In the genomic region with DNA sequence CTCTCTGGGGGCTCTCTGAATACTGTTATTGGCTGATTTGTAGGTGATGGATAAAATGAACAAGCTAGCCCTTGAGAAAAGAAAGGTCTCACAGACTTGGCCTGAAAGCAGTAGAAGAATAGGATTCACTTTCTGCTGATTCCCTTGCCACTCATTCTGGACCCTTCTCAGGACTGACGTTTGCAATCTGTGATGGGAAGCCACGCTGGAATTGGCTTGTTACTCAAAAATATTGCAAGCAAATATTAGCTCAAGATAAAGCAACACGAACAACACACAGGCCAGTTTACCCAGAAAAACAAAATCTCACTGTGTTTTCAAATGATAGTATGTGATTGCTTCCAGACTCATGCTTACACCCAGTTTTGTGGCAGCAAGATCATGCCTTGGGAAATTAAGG, we compare ENCODE assay signal across 18 mouse cellular contexts.
A peak's percentile ranks its signal among the peaks of the same experiment; 100 is the strongest.
DNase-seq lines count a peak whose midpoint lies in the region; ATAC-seq and TF ChIP-seq lines count a peak whose summit lies in the region.
"Had no signal": no experiment of that assay in that cellular context is flagged by ENCODE, and none has a peak within 500 bp of the region (broad histone marks: within the 10 kb centered on the region; RNA-seq: fewer than 3 reads in every experiment).

No protein-coding gene starts in this region.

- TF ChIP-seq CTCF in gastrocnemius, adult 2 months (IDR thresholded peaks at IDR 0.05) = no peak
- no peak for TF ChIP-seq CTCF in layer of hippocampus, adult 2 months (conservative IDR thresholded peaks at IDR 0.05)

- H3K4me1 ChIP-seq in forebrain, embryonic 15.5 days = peaks cover 13% of the 10 kb centered on the region
- H3K4me1 ChIP-seq in forebrain, embryonic 14.5 days (ENCODE audit: control insufficient read depth, insufficient read depth, low read length) = no peaks in the 10 kb centered on the region
- H3K4me1 ChIP-seq: hindbrain, embryonic 15.5 days had no signal

- intact Hi-C loops in gastrocnemius, adult 2 months (cut with DNase I) = no loop called here
- intact Hi-C loops in gastrocnemius, postnatal 14 days (cut with DNase I; ENCODE audit: low total_unique reads) = no loop called here

- H3K9me3 ChIP-seq in forebrain, embryonic 15.5 days = no peaks in the 10 kb centered on the region
- H3K9me3 ChIP-seq in forebrain, embryonic 14.5 days (replicated peaks; ENCODE audit: control insufficient read depth, low read length) = no peaks in the 10 kb centered on the region
- H3K9me3 ChIP-seq: embryonic facial prominence, embryonic 12.5 days; heart, embryonic 13.5 days; hindbrain, embryonic 15.5 days had no signal

- ATAC-seq in forebrain, embryonic 15.5 days (replicated peaks) = no peak
- no peak for ATAC-seq in forebrain, embryonic 14.5 days
- ATAC-seq: CD4-positive, CD25-positive, alpha-beta regulatory T cell, adult 4 months; intestine, embryonic 16.5 days had no signal

- 65% methylated on average over 3 of the region's 3 CpGs for WGBS in forebrain, embryonic 15.5 days
- 83% methylated on average over 3 of the region's 3 CpGs for WGBS in forebrain, embryonic 14.5 days

- H3K4me2 ChIP-seq in forebrain, embryonic 15.5 days (replicated peaks) = no peak overlapping the region
- no peak overlapping the region for H3K4me2 ChIP-seq in forebrain, embryonic 14.5 days (ENCODE audit: low read length)
- H3K4me2 ChIP-seq: embryonic facial prominence, embryonic 12.5 days; heart, embryonic 13.5 days; hindbrain, embryonic 15.5 days had no signal

- DNase-seq in forebrain, embryonic 14.5 days (ENCODE audit: low spot score) = no peak
- peak; percentile 55 for DNase-seq in gastrocnemius, adult 2 months
- no peak for DNase-seq in gastrocnemius, postnatal 14 days
- DNase-seq in layer of hippocampus, adult 2 months (ENCODE audit: low spot score in 2 of 2) = no peak
- no peak for DNase-seq in layer of hippocampus, adult 18-20 months (ENCODE audit: low spot score in 2 of 2)
- DNase-seq in urinary bladder, postnatal 36 days (ENCODE audit: low spot score in 2 of 2) = no peak
- DNase-seq: adrenal gland, postnatal 10 days; B cell, adult 2 months; cerebellum, adult 11 months; cerebellum, adult 8-10 months; embryo, embryonic 11 days had no signal

- H3K27ac ChIP-seq in forebrain, embryonic 15.5 days (replicated peaks) = peak overlapping the region; percentile 50
- no peak overlapping the region for H3K27ac ChIP-seq in forebrain, embryonic 14.5 days (ENCODE audit: low read depth, low read length)
- H3K27ac ChIP-seq in gastrocnemius, adult 2 months = peak overlapping the region; percentile 16; the same call in 1 of the 2 replicates
- H3K27ac ChIP-seq in layer of hippocampus, adult 2 months = 0 out of 2 replicates have a peak overlapping the region, but pooled peaks have one; percentile 1
- H3K27ac ChIP-seq: embryonic facial prominence, embryonic 12.5 days; heart, embryonic 13.5 days; hindbrain, embryonic 15.5 days had no signal

- H3K4me3 ChIP-seq in forebrain, embryonic 15.5 days = no peak overlapping the region
- no peak overlapping the region for H3K4me3 ChIP-seq in forebrain, embryonic 14.5 days (ENCODE audit: low read depth, low read length)
- no peak overlapping the region for H3K4me3 ChIP-seq in gastrocnemius, adult 2 months
- H3K4me3 ChIP-seq in layer of hippocampus, adult 2 months = no peak overlapping the region
- H3K4me3 ChIP-seq: embryonic facial prominence, embryonic 12.5 days; heart, embryonic 13.5 days; hindbrain, embryonic 15.5 days had no signal

- no peak overlapping the region for H3K9ac ChIP-seq in forebrain, embryonic 15.5 days (replicated peaks)
- no peak overlapping the region for H3K9ac ChIP-seq in forebrain, embryonic 14.5 days (ENCODE audit: low read length)
- H3K9ac ChIP-seq: embryonic facial prominence, embryonic 12.5 days; heart, embryonic 13.5 days; hindbrain, embryonic 15.5 days had no signal

- H3K27me3 ChIP-seq in forebrain, embryonic 15.5 days = no peaks in the 10 kb centered on the region
- no peaks in the 10 kb centered on the region for H3K27me3 ChIP-seq in forebrain, embryonic 14.5 days (replicated peaks; ENCODE audit: control insufficient read depth, insufficient read depth, low read length)
- H3K27me3 ChIP-seq: embryonic facial prominence, embryonic 12.5 days; heart, embryonic 13.5 days; hindbrain, embryonic 15.5 days had no signal

- H3K36me3 ChIP-seq in forebrain, embryonic 15.5 days = no peaks in the 10 kb centered on the region
- H3K36me3 ChIP-seq in forebrain, embryonic 14.5 days (ENCODE audit: control insufficient read depth, insufficient read depth, low read length) = no peaks in the 10 kb centered on the region
- H3K36me3 ChIP-seq: embryonic facial prominence, embryonic 12.5 days; G1E; heart, embryonic 13.5 days; hindbrain, embryonic 15.5 days had no signal
